Mouse (Mus musculus): ENCODE results near the gene Plch2. TPM values are rescaled to one million over a fixed set of nuclear protein-coding genes. Genes with fewer than 3 reads are reported as not detected.

Gene Plch2
- polyA plus RNA-seq, 1 experiment: 66.4 TPM

DNA sequence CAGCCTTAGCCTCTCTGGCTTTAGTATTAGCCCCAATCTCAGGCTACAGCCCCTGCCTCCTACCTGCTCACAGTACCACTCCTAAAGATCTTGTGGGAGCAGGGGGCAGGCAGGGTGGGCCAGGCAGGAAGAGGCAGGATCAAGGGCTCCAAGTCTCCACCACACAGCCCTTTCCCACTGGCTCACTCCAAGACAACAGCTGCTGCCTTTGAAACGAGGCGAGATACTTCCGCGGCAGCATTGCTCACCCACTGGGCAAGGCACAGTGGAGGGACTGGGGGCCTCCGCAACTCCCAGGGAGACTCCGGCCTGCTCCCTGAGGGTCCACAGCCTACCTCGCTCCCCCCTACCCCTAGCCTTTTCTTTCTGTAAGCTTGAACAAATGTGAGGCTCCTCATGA, 22.4 kb downstream of the Plch2 start:
- Histone ChIP-seq H3K27ac (ENCODE audit: insufficient read depth, low read length) (no peak overlapping the region), H3K4me1 (ENCODE audit: control insufficient read depth, insufficient read depth, low read length) (peaks cover 2% of the 10 kb centered on the region; the same call in 1 of the 2 replicates)
- no peak for TF ChIP-seq POLR2A (IDR thresholded peaks at IDR 0.05; ENCODE audit: extremely low read depth, insufficient read depth, low read length)
- TF ChIP-seq CTCF (IDR thresholded peaks at IDR 0.05; ENCODE audit: extremely low read depth, insufficient read depth, low read length): no peak

DNA sequence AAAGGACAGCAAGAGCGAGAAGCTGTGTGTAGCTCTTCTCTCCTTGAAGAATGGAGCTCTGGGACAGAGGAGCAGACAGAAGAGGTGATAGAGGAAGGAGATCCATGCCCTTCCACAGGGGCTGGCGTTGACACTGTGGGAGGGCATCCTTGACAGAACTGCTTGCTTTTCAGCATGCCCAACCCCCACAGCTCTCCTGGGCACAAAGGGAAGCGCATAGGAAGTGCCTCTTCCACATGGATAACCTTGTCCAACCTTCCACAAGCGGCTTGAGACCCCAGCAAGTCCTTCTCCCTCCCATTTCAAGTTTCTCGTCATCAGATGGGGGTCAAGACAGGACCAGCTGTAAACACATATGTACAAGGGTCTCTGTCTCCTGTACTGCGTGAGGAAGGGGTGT, 23.5 kb downstream of the Plch2 start:
- peaks cover 4% of the 10 kb centered on the region for H3K4me1 ChIP-seq (ENCODE audit: control insufficient read depth, insufficient read depth, low read length)
- H3K4me3 ChIP-seq (ENCODE audit: insufficient read depth, low read length): no peak overlapping the region
- no peak for TF ChIP-seq CTCF (IDR thresholded peaks at IDR 0.05; ENCODE audit: extremely low read depth, insufficient read depth, low read length)
- no peak overlapping the region for H3K27ac ChIP-seq (ENCODE audit: insufficient read depth, low read length)

More for the DNA sequence above, 22.4 kb downstream of the Plch2 start:
- H3K4me3 ChIP-seq (ENCODE audit: insufficient read depth, low read length): no peak overlapping the region

DNA sequence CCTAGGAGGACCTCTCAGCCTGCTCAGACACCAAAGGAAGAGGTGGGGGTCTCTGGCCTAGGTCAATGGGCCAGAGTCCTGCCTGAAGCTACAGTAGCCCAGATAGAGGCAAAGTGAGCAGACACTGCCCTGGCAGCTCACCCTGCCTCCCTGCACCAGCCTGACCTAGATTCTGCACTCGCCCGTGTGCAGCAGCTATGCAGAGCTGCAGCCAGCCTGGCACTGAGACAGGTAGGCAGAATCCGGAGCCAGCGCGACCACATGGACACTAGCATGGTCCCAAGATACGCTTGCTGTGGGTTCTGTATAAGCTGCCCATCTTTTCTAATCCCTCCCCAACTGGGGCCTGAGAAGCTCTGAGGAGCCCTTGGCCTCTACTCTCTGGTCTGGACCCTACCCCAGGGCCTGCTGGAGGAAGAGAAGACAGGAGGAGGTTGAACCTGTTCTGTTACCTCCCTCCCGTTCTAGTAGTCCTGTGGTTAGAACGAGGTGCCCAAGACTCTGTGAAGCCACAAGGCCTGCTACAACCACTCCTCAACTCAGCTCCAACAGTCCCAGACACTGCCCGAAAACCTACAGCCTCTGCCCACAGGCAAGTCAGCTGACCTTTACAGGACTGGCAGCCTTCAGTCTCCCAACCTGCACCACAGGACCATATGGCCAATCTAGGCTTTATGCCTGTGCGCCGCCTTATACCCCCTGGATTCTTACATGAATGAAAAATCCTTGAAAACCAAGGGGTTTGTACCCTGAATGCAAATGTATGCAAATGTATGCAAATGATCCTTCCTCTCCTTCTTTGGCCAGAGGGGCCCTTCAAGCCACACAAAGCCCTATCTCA, 32.2 kb downstream of the Plch2 start:
- peaks cover 7% of the 10 kb centered on the region for H3K4me1 ChIP-seq (ENCODE audit: control insufficient read depth, insufficient read depth, low read length)
- H3K27ac ChIP-seq (ENCODE audit: insufficient read depth, low read length): no peak overlapping the region
- TF ChIP-seq CTCF (IDR thresholded peaks at IDR 0.05; ENCODE audit: extremely low read depth, insufficient read depth, low read length): no peak
- TF ChIP-seq POLR2A (IDR thresholded peaks at IDR 0.05; ENCODE audit: extremely low read depth, insufficient read depth, low read length): no peak
- no peak overlapping the region for H3K4me3 ChIP-seq (ENCODE audit: insufficient read depth, low read length)

DNA sequence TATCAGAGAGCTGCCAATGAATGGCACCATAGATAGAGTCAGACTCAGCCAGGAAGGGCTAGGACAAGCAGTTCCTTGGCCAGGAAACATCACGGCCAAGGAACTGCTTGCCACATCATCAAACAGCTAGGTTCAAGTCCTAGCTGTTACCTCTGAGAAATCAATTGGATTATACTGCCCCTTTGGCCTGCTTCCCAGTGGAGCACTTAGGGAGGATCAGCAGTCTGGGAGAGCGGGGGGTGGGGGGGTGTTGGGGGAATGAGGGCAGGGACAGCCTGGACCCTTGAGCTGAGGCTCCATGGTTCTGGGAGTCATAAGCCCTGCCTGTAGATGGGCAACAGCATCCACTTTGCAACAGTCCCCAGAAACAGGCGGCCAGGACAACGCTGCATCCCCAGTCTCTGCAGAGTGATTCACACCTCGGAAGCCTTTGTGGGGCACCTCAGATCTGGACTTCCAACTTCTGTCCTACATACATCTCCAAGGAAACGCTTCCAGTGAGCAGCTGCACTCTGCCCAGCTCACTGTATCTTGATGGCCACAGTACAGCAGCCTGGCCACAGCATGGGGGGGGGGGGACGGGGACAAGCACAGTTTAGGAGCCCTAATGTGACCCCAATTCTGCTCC, 34.2 kb downstream of the Plch2 start:
- H3K4me1 ChIP-seq (ENCODE audit: control insufficient read depth, insufficient read depth, low read length): peaks cover 5% of the 10 kb centered on the region
- H3K27ac ChIP-seq (ENCODE audit: insufficient read depth, low read length): no peak overlapping the region
- TF ChIP-seq CTCF (IDR thresholded peaks at IDR 0.05; ENCODE audit: extremely low read depth, insufficient read depth, low read length): no peak
- TF ChIP-seq POLR2A (IDR thresholded peaks at IDR 0.05; ENCODE audit: extremely low read depth, insufficient read depth, low read length): no peak
- no peak overlapping the region for H3K4me3 ChIP-seq (ENCODE audit: insufficient read depth, low read length)

DNA sequence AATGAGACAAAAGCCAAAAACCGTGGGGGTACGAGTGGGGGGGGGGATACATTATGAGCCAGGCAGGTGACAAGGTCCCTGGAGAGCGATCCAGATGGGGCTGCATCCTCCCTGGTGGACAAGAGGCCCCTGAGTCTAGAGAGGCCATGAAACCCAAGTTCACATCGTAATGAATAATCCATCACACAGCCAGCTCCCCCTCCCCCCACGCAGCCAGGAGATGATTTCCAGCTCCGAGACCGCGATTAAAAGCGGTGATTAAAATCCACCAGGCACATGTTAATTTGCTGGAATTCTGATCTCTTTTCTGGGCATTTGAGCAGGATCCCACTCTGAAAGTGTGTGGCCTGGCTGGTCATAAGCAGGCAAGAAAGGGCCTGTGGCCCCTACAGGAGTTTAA, 35.8 kb downstream of the Plch2 start:
- peaks cover 5% of the 10 kb centered on the region for H3K4me1 ChIP-seq (ENCODE audit: control insufficient read depth, insufficient read depth, low read length)
- no peak overlapping the region for H3K27ac ChIP-seq (ENCODE audit: insufficient read depth, low read length)
- no peak overlapping the region for H3K4me3 ChIP-seq (ENCODE audit: insufficient read depth, low read length)
- TF ChIP-seq POLR2A (IDR thresholded peaks at IDR 0.05; ENCODE audit: extremely low read depth, insufficient read depth, low read length): no peak
- no peak for TF ChIP-seq CTCF (IDR thresholded peaks at IDR 0.05; ENCODE audit: extremely low read depth, insufficient read depth, low read length)

DNA sequence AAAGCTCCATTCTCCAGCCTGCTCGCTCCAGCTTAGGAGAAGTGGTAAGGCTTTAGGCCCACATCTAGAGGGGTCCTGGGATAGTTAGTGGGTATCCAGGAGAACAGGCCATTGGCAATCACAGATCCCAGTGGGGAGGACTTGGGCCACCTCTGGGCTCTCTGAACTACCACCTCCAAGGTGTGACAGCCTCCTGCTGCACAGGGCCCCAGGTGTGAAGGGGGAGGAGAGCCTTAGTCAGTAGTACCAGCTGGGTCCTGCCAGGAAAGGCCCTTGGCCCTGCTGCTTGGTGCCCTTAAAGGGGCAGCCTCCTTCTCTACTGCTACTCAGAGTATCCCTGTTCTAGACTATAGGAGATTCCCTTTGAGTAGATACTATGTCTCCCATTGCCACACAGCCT, 36.4 kb downstream of the Plch2 start:
- TF ChIP-seq POLR2A (IDR thresholded peaks at IDR 0.05; ENCODE audit: extremely low read depth, insufficient read depth, low read length): no peak
- TF ChIP-seq CTCF (IDR thresholded peaks at IDR 0.05; ENCODE audit: extremely low read depth, insufficient read depth, low read length): no peak
- H3K4me3 ChIP-seq (ENCODE audit: insufficient read depth, low read length): no peak overlapping the region
- H3K27ac ChIP-seq (ENCODE audit: insufficient read depth, low read length): no peak overlapping the region
- peaks cover 7% of the 10 kb centered on the region for H3K4me1 ChIP-seq (ENCODE audit: control insufficient read depth, insufficient read depth, low read length)

DNA sequence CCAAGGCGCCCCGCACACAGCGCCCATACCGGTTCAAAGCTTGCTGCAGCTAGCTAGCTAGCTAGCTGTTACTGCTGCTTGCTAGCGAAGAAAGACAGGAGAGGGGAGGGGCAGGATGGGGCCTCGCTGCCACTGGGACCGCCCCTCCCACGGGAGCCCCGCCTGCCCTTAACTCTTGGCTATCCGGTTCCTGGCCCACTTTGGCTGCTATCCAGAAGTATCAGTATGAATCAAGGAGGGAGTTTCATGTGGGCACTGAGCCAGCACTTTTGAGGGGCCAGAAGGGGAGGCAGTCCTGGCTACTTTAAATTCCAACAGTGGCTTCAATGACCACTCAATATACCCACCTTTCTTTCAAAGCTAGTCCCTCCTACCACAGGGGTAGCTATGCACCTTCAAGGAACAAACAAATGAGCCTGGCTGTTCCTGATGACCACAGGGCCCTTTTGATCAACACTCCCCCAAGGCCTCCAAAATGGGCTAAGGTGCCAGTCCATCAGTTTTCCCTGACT, 37.2 kb downstream of the Plch2 start:
- Histone ChIP-seq H3K4me3 (ENCODE audit: insufficient read depth, low read length) (peak overlapping the region; percentile 38), H3K27ac (ENCODE audit: insufficient read depth, low read length) (no peak overlapping the region), H3K4me1 (ENCODE audit: control insufficient read depth, insufficient read depth, low read length) (peaks cover 4% of the 10 kb centered on the region)
- no peak for TF ChIP-seq CTCF (IDR thresholded peaks at IDR 0.05; ENCODE audit: extremely low read depth, insufficient read depth, low read length)
- TF ChIP-seq POLR2A (IDR thresholded peaks at IDR 0.05; ENCODE audit: extremely low read depth, insufficient read depth, low read length): peak; percentile 40; the same call in 1 of the 2 replicates

DNA sequence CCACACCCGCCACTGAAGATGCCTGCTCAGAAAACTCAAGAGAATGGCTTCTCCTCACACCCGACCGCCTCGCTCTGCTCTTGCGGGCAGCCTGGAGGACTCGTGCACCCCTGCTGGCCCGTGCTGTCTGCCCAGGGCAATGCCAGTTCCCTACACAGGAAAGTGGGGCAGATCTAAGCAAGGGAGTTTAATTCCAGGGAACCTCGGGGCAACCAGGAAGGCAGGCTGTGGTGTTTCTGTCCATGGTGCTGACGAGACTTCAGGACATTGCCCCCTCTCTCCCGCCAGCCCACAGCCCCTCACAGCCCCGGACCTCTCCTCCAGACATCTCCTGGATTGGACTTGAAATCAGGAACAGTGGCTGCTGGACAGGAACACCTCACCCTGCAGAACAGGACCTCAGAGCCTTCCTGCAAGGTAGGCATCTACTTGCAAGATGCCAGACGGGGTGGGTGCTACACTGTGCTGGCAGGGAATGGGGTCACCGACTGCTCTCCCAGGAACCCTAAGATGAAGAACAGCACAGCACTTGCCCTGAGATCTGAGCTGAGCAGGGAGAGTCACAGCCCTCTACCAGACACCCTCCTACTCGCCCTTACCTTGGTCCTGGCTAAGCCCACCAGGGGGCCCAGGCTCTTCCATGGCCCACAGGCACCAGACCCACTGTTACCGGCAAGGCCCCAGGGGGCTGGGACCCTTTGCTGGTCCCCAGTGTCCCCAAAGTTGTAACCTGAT, 37.8 kb downstream of the Plch2 start:
- TF ChIP-seq CTCF (IDR thresholded peaks at IDR 0.05; ENCODE audit: extremely low read depth, insufficient read depth, low read length) (no peak), POLR2A (IDR thresholded peaks at IDR 0.05; ENCODE audit: extremely low read depth, insufficient read depth, low read length) (no peak)
- Histone ChIP-seq H3K4me3 (ENCODE audit: insufficient read depth, low read length) (peak overlapping the region; percentile 38), H3K27ac (ENCODE audit: insufficient read depth, low read length) (no peak overlapping the region), H3K4me1 (ENCODE audit: control insufficient read depth, insufficient read depth, low read length) (peaks cover 2% of the 10 kb centered on the region; the same call in 1 of the 2 replicates)

DNA sequence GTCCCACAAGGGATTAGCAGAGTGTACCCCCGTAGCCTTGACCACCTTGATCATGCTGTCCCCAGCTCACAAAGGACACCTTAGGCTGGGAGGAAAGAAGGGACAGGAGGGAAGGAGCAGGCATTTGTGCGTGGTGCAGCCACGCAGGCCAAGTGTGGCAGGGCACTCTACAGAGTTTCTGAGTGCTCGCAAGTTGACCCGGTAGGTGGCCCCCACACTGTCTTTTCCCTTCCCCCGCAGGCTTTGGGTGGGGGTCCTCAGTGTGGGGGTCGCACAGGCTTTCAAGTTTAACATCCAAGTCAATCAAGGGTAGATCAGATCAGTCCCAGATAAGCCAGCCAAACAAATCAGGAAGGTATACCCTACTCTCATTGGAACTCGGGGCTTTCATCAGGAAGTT, 38.5 kb downstream of the Plch2 start:
- H3K4me1 ChIP-seq (ENCODE audit: control insufficient read depth, insufficient read depth, low read length): peaks cover 2% of the 10 kb centered on the region; the same call in 1 of the 2 replicates
- no peak overlapping the region for H3K27ac ChIP-seq (ENCODE audit: insufficient read depth, low read length)
- TF ChIP-seq CTCF (IDR thresholded peaks at IDR 0.05; ENCODE audit: extremely low read depth, insufficient read depth, low read length): no peak
- no peak for TF ChIP-seq POLR2A (IDR thresholded peaks at IDR 0.05; ENCODE audit: extremely low read depth, insufficient read depth, low read length)
- peak overlapping the region; percentile 38; the same call in 1 of the 2 replicates for H3K4me3 ChIP-seq (ENCODE audit: insufficient read depth, low read length)
